Mouse (Mus musculus): ENCODE data around the gene Hpse2. TPM values are rescaled to one million over a fixed set of nuclear protein-coding genes. Genes with fewer than 3 reads are reported as not detected.
"Not testable (repeated sequence)": the region's sequence is repeated elsewhere in the genome, so short reads cannot be mapped to it uniquely, and the experiment has no call there.

Gene Hpse2
- polyA plus RNA-seq, 1 experiment from 2014 or later: 0.69 TPM

- Histone ChIP-seq H3K27me3 (ENCODE audit: insufficient read depth, low read length) (no peaks in the 10 kb centered on the region), H3K4me1 (ENCODE audit: insufficient read depth, low read length) (peaks cover 9% of the 10 kb centered on the region), H3K9ac (replicated peaks; ENCODE audit: low read length) (no peak overlapping the region), H3K9me3 (ENCODE audit: low read length) (no peaks in the 10 kb centered on the region), H3K36me3 (ENCODE audit: insufficient read depth, low read length) (no peaks in the 10 kb centered on the region), H3K4me3 (ENCODE audit: low read length) (no peak overlapping the region), H3K4me2 (replicated peaks; ENCODE audit: low read depth, low read length) (no peak overlapping the region), H3K27ac (ENCODE audit: low read length) (no peak overlapping the region)
- 33% methylated on average over 2 of the region's 2 CpGs for WGBS
- ATAC-seq (ENCODE audit: low FRiP score, low TSS enrichment): no peak
Measured at GRCm38 (mm10) chr19:42785129-42785528, 603.0 kb downstream of the Hpse2 start.

- not testable (repeated sequence) for H3K9me3 ChIP-seq (ENCODE audit: low read length); H3K36me3 ChIP-seq (ENCODE audit: insufficient read depth, low read length); ATAC-seq (ENCODE audit: low FRiP score, low TSS enrichment); H3K27me3 ChIP-seq (ENCODE audit: insufficient read depth, low read length)
- Histone ChIP-seq H3K9ac (replicated peaks; ENCODE audit: low read length) (peak overlapping the region; percentile 69), H3K4me3 (ENCODE audit: low read length) (peak overlapping the region; percentile 60), H3K27ac (ENCODE audit: low read length) (peak overlapping the region; percentile 72; the same call in 1 of the 2 replicates), H3K4me1 (ENCODE audit: insufficient read depth, low read length) (peaks cover 11% of the 10 kb centered on the region), H3K4me2 (replicated peaks; ENCODE audit: low read depth, low read length) (peak overlapping the region; percentile 79)
- 51% methylated on average over 7 of the region's 7 CpGs for WGBS
Measured at GRCm38 (mm10) chr19:42780156-42780538, 608.0 kb downstream of the Hpse2 start.

- H3K9ac ChIP-seq (replicated peaks; ENCODE audit: low read length): peak within 1 kb of the TSS; percentile 69
- peak; percentile 98 for ATAC-seq (ENCODE audit: low FRiP score, low TSS enrichment)
Measured at GRCm38 (mm10) chr19:42779531-42780155, 608.5 kb downstream of the Hpse2 start, which contains the start of gene Hps1. TSS of gene Hps1 (minus strand) at chr19:42779978.

DNA sequence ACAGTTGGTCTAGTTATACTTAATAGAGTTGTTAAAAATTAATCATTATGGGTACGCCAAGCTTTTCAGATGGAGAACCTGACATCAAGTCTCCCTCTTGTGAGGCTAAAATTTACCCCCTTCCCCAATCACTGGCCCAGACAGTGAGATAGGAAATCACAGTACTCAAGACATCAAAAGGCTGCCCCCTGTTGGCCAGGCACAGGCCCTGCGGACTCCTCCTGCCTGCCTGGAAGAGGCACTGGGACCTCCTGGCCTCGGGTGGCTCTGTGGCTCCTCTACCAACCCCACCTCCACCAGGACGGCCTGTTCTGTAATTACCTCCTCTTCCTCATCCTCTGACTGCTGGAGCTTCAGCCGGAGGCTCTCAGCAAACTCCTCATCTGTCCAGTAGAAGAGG, 610.4 kb downstream of the Hpse2 start:
- WGBS: 72% methylated on average over 5 of the region's 5 CpGs
- no peaks in the 10 kb centered on the region for H3K36me3 ChIP-seq (ENCODE audit: insufficient read depth, low read length)
- H3K4me1 ChIP-seq (ENCODE audit: insufficient read depth, low read length): peaks cover 3% of the 10 kb centered on the region; the same call in 1 of the 2 replicates
- H3K9ac ChIP-seq (replicated peaks; ENCODE audit: low read length): no peak overlapping the region
- H3K4me2 ChIP-seq (replicated peaks; ENCODE audit: low read depth, low read length): no peak overlapping the region
- H3K27ac ChIP-seq (ENCODE audit: low read length): no peak overlapping the region
- no peaks in the 10 kb centered on the region for H3K9me3 ChIP-seq (ENCODE audit: low read length)
- no peak for ATAC-seq (ENCODE audit: low FRiP score, low TSS enrichment)
- H3K27me3 ChIP-seq (ENCODE audit: insufficient read depth, low read length): no peaks in the 10 kb centered on the region
- no peak overlapping the region for H3K4me3 ChIP-seq (ENCODE audit: low read length)

More at GRCm38 (mm10) chr19:42779531-42780155, 608.5 kb downstream of the Hpse2 start, which contains the start of gene Hps1:
- Histone ChIP-seq H3K4me2 (replicated peaks; ENCODE audit: low read depth, low read length) (peak within 1 kb of the TSS; percentile 79), H3K36me3 (ENCODE audit: insufficient read depth, low read length) (no peaks in the 10 kb centered on the region), H3K4me3 (ENCODE audit: low read length) (peak within 1 kb of the TSS; percentile 60), H3K4me1 (ENCODE audit: insufficient read depth, low read length) (peaks cover 10% of the 10 kb centered on the region), H3K27me3 (ENCODE audit: insufficient read depth, low read length) (no peaks in the 10 kb centered on the region), H3K9me3 (ENCODE audit: low read length) (no peaks in the 10 kb centered on the region), H3K27ac (ENCODE audit: low read length) (peak within 1 kb of the TSS; percentile 72)
- under 1% methylated on average over 43 of the region's 43 CpGs for WGBS

DNA sequence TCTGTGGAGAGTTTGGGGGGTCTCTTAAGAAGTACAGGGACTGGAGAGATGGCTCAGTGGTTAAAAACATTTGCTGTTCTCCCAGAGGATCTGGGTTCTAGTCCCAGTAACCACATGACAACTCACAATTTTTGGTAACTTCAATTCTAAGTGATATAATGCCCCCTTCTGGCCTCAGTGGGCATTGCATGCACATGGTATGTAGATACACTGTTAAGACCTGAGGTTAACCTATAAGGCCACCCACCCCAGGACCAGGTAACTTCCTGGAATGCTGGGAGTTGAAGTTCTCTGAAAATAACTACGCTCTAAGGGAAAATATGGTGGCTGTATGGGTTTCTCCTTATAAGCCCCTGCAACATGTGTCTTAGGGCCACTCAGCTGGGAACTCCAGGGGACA, 611.3 kb downstream of the Hpse2 start:
- Histone ChIP-seq H3K4me2 (replicated peaks; ENCODE audit: low read depth, low read length) (no peak overlapping the region), H3K9ac (replicated peaks; ENCODE audit: low read length) (no peak overlapping the region)

DNA sequence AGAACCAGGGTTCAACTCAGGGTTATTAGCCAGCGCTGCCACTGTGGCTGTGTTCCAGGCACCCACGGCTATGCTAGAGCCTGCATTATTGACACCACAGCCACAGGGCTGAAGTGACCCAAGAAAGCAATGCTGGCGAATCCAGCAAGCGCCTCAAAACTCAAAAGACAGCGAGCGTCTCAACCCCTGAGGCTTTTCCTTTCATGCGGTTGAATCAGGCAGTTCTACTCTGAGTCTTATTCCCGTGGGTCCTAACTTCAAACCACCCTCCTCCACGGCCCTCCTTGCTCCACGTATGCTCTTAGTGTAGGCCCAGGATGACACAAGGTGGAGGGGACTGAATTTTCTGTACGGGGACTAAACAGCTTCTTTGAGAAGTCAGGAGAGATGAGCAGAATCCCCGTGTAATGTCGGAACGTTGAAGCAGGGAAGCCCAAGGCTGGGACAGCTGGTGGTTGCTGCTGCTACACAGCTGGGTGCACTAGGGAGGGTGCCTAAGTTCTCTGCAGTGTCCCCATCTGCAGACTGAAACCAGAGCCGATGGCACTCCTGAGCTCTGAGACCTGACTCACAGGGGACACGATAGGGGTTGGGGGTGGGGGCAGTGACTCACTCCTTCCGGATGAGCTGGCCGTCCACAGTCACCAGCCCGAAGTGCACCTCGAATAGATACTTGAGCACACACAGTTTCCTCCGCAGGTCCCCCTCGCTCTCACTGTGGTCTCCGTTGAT, 617.8 kb downstream of the Hpse2 start:
- 67% methylated on average over 23 of the region's 23 CpGs for WGBS
- Histone ChIP-seq H3K27me3 (ENCODE audit: insufficient read depth, low read length) (no peaks in the 10 kb centered on the region), H3K4me3 (ENCODE audit: low read length) (no peak overlapping the region), H3K4me1 (ENCODE audit: insufficient read depth, low read length) (peaks cover 9% of the 10 kb centered on the region), H3K4me2 (replicated peaks; ENCODE audit: low read depth, low read length) (no peak overlapping the region), H3K27ac (ENCODE audit: low read length) (no peak overlapping the region), H3K9me3 (ENCODE audit: low read length) (no peaks in the 10 kb centered on the region), H3K9ac (replicated peaks; ENCODE audit: low read length) (no peak overlapping the region), H3K36me3 (ENCODE audit: insufficient read depth, low read length) (no peaks in the 10 kb centered on the region)
- 0 out of 2 replicates have a peak, but pooled peaks have one; percentile 21 for ATAC-seq (ENCODE audit: low FRiP score, low TSS enrichment)

More for the DNA sequence above, 611.3 kb downstream of the Hpse2 start:
- Histone ChIP-seq H3K36me3 (ENCODE audit: insufficient read depth, low read length) (no peaks in the 10 kb centered on the region), H3K27ac (ENCODE audit: low read length) (no peak overlapping the region), H3K9me3 (ENCODE audit: low read length) (no peaks in the 10 kb centered on the region), H3K27me3 (ENCODE audit: insufficient read depth, low read length) (no peaks in the 10 kb centered on the region), H3K4me3 (ENCODE audit: low read length) (no peak overlapping the region), H3K4me1 (ENCODE audit: insufficient read depth, low read length) (peaks cover 3% of the 10 kb centered on the region; the same call in 1 of the 2 replicates)
- 100% methylated on average over 1 of the region's 1 CpGs for WGBS
- no peak for ATAC-seq (ENCODE audit: low FRiP score, low TSS enrichment)

- H3K36me3 ChIP-seq (ENCODE audit: insufficient read depth, low read length): no peaks in the 10 kb centered on the region
- H3K9ac ChIP-seq (replicated peaks; ENCODE audit: low read length): no peak overlapping the region
- no peak for ATAC-seq (ENCODE audit: low FRiP score, low TSS enrichment)
- no peaks in the 10 kb centered on the region for H3K9me3 ChIP-seq (ENCODE audit: low read length)
- H3K4me2 ChIP-seq (replicated peaks; ENCODE audit: low read depth, low read length): no peak overlapping the region
- H3K4me3 ChIP-seq (ENCODE audit: low read length): no peak overlapping the region
- no peaks in the 10 kb centered on the region for H3K27me3 ChIP-seq (ENCODE audit: insufficient read depth, low read length)
- no peak overlapping the region for H3K27ac ChIP-seq (ENCODE audit: low read length)
- WGBS: 83% methylated on average over 10 of the region's 10 CpGs
- H3K4me1 ChIP-seq (ENCODE audit: insufficient read depth, low read length): peaks cover 9% of the 10 kb centered on the region
Measured at GRCm38 (mm10) chr19:42769648-42770047, 618.5 kb downstream of the Hpse2 start.

DNA sequence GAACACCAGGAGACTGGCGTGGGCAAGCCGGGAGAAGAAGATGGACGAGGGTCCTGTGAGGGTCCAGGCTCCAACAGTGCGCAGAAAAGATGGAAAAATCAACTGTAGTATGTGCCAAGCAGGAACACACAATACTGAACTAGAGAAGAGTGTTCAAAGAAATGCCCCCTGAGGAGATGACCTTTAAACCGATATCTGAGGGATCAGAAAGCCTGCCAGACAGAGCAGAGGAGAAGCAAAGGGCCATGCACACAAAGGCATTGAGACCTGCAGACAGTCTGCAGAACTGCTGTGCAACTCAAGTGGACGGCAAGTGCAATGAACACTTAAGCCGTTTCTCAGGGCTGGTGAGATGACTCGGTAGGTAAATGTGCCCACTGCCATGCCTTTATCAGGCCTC, 620.8 kb downstream of the Hpse2 start:
- H3K9ac ChIP-seq (replicated peaks; ENCODE audit: low read length): no peak overlapping the region
- no peaks in the 10 kb centered on the region for H3K27me3 ChIP-seq (ENCODE audit: insufficient read depth, low read length)
- H3K4me1 ChIP-seq (ENCODE audit: insufficient read depth, low read length): peaks cover 13% of the 10 kb centered on the region
- H3K9me3 ChIP-seq (ENCODE audit: low read length): no peaks in the 10 kb centered on the region
- H3K27ac ChIP-seq (ENCODE audit: low read length): no peak overlapping the region
- H3K36me3 ChIP-seq (ENCODE audit: insufficient read depth, low read length): no peaks in the 10 kb centered on the region
- H3K4me2 ChIP-seq (replicated peaks; ENCODE audit: low read depth, low read length): no peak overlapping the region
- no peak for ATAC-seq (ENCODE audit: low FRiP score, low TSS enrichment)
- WGBS: 73% methylated on average over 8 of the region's 8 CpGs
- H3K4me3 ChIP-seq (ENCODE audit: low read length): no peak overlapping the region

DNA sequence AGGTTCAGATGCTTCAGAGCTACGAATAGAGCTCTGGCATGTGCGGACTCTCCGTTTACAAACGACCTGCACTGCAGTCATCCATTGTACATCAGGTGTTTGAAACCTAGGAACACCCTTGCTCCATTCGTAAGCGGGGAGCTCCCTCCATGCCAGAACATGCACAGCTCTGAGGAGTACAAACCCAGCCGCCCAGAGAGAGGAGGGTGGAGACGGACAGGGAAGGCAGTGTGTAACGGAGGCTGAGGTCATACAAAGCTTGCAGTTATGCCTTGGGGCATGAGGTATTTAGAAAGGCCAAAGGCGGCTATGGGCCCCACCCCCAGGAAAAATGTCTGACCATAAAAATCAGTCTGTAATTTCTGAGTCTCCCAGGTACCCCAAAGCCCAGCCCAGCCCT, 623.8 kb downstream of the Hpse2 start:
- no peaks in the 10 kb centered on the region for H3K36me3 ChIP-seq (ENCODE audit: insufficient read depth, low read length)
- H3K4me2 ChIP-seq (replicated peaks; ENCODE audit: low read depth, low read length): no peak overlapping the region
- H3K9me3 ChIP-seq (ENCODE audit: low read length): no peaks in the 10 kb centered on the region
- no peak overlapping the region for H3K4me3 ChIP-seq (ENCODE audit: low read length)
- H3K27ac ChIP-seq (ENCODE audit: low read length): no peak overlapping the region
- H3K9ac ChIP-seq (replicated peaks; ENCODE audit: low read length): no peak overlapping the region
- peaks cover 17% of the 10 kb centered on the region; the same call in 1 of the 2 replicates for H3K4me1 ChIP-seq (ENCODE audit: insufficient read depth, low read length)
- no peak for ATAC-seq (ENCODE audit: low FRiP score, low TSS enrichment)
- 44% methylated on average over 10 of the region's 10 CpGs for WGBS
- H3K27me3 ChIP-seq (ENCODE audit: insufficient read depth, low read length): no peaks in the 10 kb centered on the region

GRCm38 (mm10) chr19:42756671-42757070, 631.5 kb downstream of the Hpse2 start:
- Histone ChIP-seq H3K4me2 (replicated peaks; ENCODE audit: low read depth, low read length) (no peak overlapping the region), H3K27ac (ENCODE audit: low read length) (no peak overlapping the region), H3K4me1 (ENCODE audit: insufficient read depth, low read length) (peaks cover 39% of the 10 kb centered on the region), H3K9ac (replicated peaks; ENCODE audit: low read length) (no peak overlapping the region), H3K4me3 (ENCODE audit: low read length) (no peak overlapping the region), H3K27me3 (ENCODE audit: insufficient read depth, low read length) (no peaks in the 10 kb centered on the region), H3K9me3 (ENCODE audit: low read length) (no peaks in the 10 kb centered on the region), H3K36me3 (ENCODE audit: insufficient read depth, low read length) (no peaks in the 10 kb centered on the region)
- 85% methylated on average over 6 of the region's 6 CpGs for WGBS
- no peak for ATAC-seq (ENCODE audit: low FRiP score, low TSS enrichment)

Data from kidney, embryonic 16.5 days (tissue).